Mouse (Mus musculus): ENCODE measurements around the gene Etv5. TPM values are rescaled to one million over a fixed set of nuclear protein-coding genes. Genes with fewer than 3 reads are reported as not detected.

The Etv5 gene
- polyA plus RNA-seq, 1 experiment: 6.5 TPM

- H3K4me1 ChIP-seq (ENCODE audit: control insufficient read depth, insufficient read depth, insufficient read length): no peaks in the 10 kb centered on the region
- no peaks in the 10 kb centered on the region for H3K27me3 ChIP-seq (ENCODE audit: control insufficient read depth, insufficient read depth, low read length)
- 93% methylated on average over 7 of the region's 7 CpGs for WGBS
Measured at GRCm38 (mm10) chr16:22417931-22418330, 21.6 kb downstream of the Etv5 start.

GRCm38 (mm10) chr16:22417044-22417443 is 22.5 kb downstream of the Etv5 start:
- Histone ChIP-seq H3K36me3 (ENCODE audit: control insufficient read depth, insufficient read depth, low read length) (no peaks in the 10 kb centered on the region), H3K27me3 (ENCODE audit: control insufficient read depth, insufficient read depth, low read length) (no peaks in the 10 kb centered on the region), H3K4me3 (ENCODE audit: extremely low read depth, insufficient read depth, insufficient read length) (no peak overlapping the region), H3K4me1 (ENCODE audit: control insufficient read depth, insufficient read depth, insufficient read length) (no peaks in the 10 kb centered on the region), H3K27ac (ENCODE audit: insufficient read depth, low read length) (no peak overlapping the region)
- no peak for DNase-seq (ENCODE audit: low read depth in 1 of 2, low spot score in 2 of 2)
- WGBS: 91% methylated on average over 8 of the region's 8 CpGs
- TF ChIP-seq POLR2A (IDR thresholded peaks at IDR 0.05; ENCODE audit: low read depth, low read length): no peak
- no peak for TF ChIP-seq CTCF (IDR thresholded peaks at IDR 0.05; ENCODE audit: extremely low read depth, insufficient read depth, insufficient read length, insufficient replicate concordance)

More at GRCm38 (mm10) chr16:22417931-22418330, 21.6 kb downstream of the Etv5 start:
- TF ChIP-seq CTCF (IDR thresholded peaks at IDR 0.05; ENCODE audit: extremely low read depth, insufficient read depth, insufficient read length, insufficient replicate concordance) (no peak), POLR2A (IDR thresholded peaks at IDR 0.05; ENCODE audit: low read depth, low read length) (no peak)
- no peak for DNase-seq (ENCODE audit: low read depth in 1 of 2, low spot score in 2 of 2)
- no peak overlapping the region for H3K4me3 ChIP-seq (ENCODE audit: extremely low read depth, insufficient read depth, insufficient read length)
- H3K27ac ChIP-seq (ENCODE audit: insufficient read depth, low read length): no peak overlapping the region
- no peaks in the 10 kb centered on the region for H3K36me3 ChIP-seq (ENCODE audit: control insufficient read depth, insufficient read depth, low read length)

- DNase-seq (ENCODE audit: low read depth in 1 of 2, low spot score in 2 of 2): no peak
- TF ChIP-seq POLR2A (IDR thresholded peaks at IDR 0.05; ENCODE audit: low read depth, low read length): no peak
- no peak for TF ChIP-seq CTCF (IDR thresholded peaks at IDR 0.05; ENCODE audit: extremely low read depth, insufficient read depth, insufficient read length, insufficient replicate concordance)
- WGBS: 94% methylated on average over 6 of the region's 6 CpGs
- H3K36me3 ChIP-seq (ENCODE audit: control insufficient read depth, insufficient read depth, low read length): no peaks in the 10 kb centered on the region
- H3K4me3 ChIP-seq (ENCODE audit: extremely low read depth, insufficient read depth, insufficient read length): no peak overlapping the region
- no peaks in the 10 kb centered on the region for H3K4me1 ChIP-seq (ENCODE audit: control insufficient read depth, insufficient read depth, insufficient read length)
- H3K27ac ChIP-seq (ENCODE audit: insufficient read depth, low read length): no peak overlapping the region
- H3K27me3 ChIP-seq (ENCODE audit: control insufficient read depth, insufficient read depth, low read length): no peaks in the 10 kb centered on the region
Measured at GRCm38 (mm10) chr16:22416140-22416848, 23.2 kb downstream of the Etv5 start.

- H3K4me1 ChIP-seq (ENCODE audit: control insufficient read depth, insufficient read depth, insufficient read length): no peaks in the 10 kb centered on the region
- 92% methylated on average over 9 of the region's 9 CpGs for WGBS
- no peak for TF ChIP-seq CTCF (IDR thresholded peaks at IDR 0.05; ENCODE audit: extremely low read depth, insufficient read depth, insufficient read length, insufficient replicate concordance)
- no peak for TF ChIP-seq POLR2A (IDR thresholded peaks at IDR 0.05; ENCODE audit: low read depth, low read length)
- no peak for DNase-seq (ENCODE audit: low read depth in 1 of 2, low spot score in 2 of 2)
- no peak overlapping the region for H3K4me3 ChIP-seq (ENCODE audit: extremely low read depth, insufficient read depth, insufficient read length)
- H3K36me3 ChIP-seq (ENCODE audit: control insufficient read depth, insufficient read depth, low read length): no peaks in the 10 kb centered on the region
- H3K27ac ChIP-seq (ENCODE audit: insufficient read depth, low read length): no peak overlapping the region
- no peaks in the 10 kb centered on the region for H3K27me3 ChIP-seq (ENCODE audit: control insufficient read depth, insufficient read depth, low read length)
Measured at GRCm38 (mm10) chr16:22414205-22414754, 25.2 kb downstream of the Etv5 start.

GRCm38 (mm10) chr16:22412459-22413229 is 26.9 kb downstream of the Etv5 start:
- Histone ChIP-seq H3K4me1 (ENCODE audit: control insufficient read depth, insufficient read depth, insufficient read length) (no peaks in the 10 kb centered on the region), H3K27me3 (ENCODE audit: control insufficient read depth, insufficient read depth, low read length) (no peaks in the 10 kb centered on the region), H3K4me3 (ENCODE audit: extremely low read depth, insufficient read depth, insufficient read length) (no peak overlapping the region), H3K36me3 (ENCODE audit: control insufficient read depth, insufficient read depth, low read length) (no peaks in the 10 kb centered on the region), H3K27ac (ENCODE audit: insufficient read depth, low read length) (no peak overlapping the region)
- WGBS: 86% methylated on average over 16 of the region's 16 CpGs
- no peak for DNase-seq (ENCODE audit: low read depth in 1 of 2, low spot score in 2 of 2)
- TF ChIP-seq CTCF (IDR thresholded peaks at IDR 0.05; ENCODE audit: extremely low read depth, insufficient read depth, insufficient read length, insufficient replicate concordance) (no peak), POLR2A (IDR thresholded peaks at IDR 0.05; ENCODE audit: low read depth, low read length) (no peak)

GRCm38 (mm10) chr16:22411764-22412163 is 27.8 kb downstream of the Etv5 start:
- Histone ChIP-seq H3K4me1 (ENCODE audit: control insufficient read depth, insufficient read depth, insufficient read length) (no peaks in the 10 kb centered on the region), H3K27ac (ENCODE audit: insufficient read depth, low read length) (no peak overlapping the region), H3K4me3 (ENCODE audit: extremely low read depth, insufficient read depth, insufficient read length) (no peak overlapping the region), H3K27me3 (ENCODE audit: control insufficient read depth, insufficient read depth, low read length) (no peaks in the 10 kb centered on the region), H3K36me3 (ENCODE audit: control insufficient read depth, insufficient read depth, low read length) (no peaks in the 10 kb centered on the region)
- WGBS: 48% methylated on average over 10 of the region's 11 CpGs
- TF ChIP-seq POLR2A (IDR thresholded peaks at IDR 0.05; ENCODE audit: low read depth, low read length) (no peak), CTCF (IDR thresholded peaks at IDR 0.05; ENCODE audit: extremely low read depth, insufficient read depth, insufficient read length, insufficient replicate concordance) (no peak)
- no peak for DNase-seq (ENCODE audit: low read depth in 1 of 2, low spot score in 2 of 2)

Data from spleen, adult 2 months (tissue).